Mouse (Mus musculus) C2C12 (cell line): ENCODE data around the gene Slc35c1. TPM values are rescaled to one million over a fixed set of nuclear protein-coding genes. Genes with fewer than 3 reads are reported as not detected.

ENCODE experiments used
- H3K27me3 ChIP-seq: one replicate; pipeline ENCODE4 v1.6.1; 2011; ENCODE audit not compliant: control insufficient read depth, insufficient read depth, insufficient read length
- H3K36me3 ChIP-seq: one replicate; pipeline ENCODE4 v1.6.1; 2011; ENCODE audit not compliant: control insufficient read depth, insufficient read depth
- H3K4me3 ChIP-seq: one replicate; pipeline ENCODE4 v1.5.1; 2011; ENCODE audit warnings: mild to moderate bottlenecking, control low read depth; ENCODE audit not compliant: poor library complexity, insufficient read depth, severe bottlenecking
- H3K79me2 ChIP-seq: one replicate; pipeline ENCODE4 v1.6.1; 2011; ENCODE audit not compliant: control insufficient read depth, insufficient read depth
- H3K79me3 ChIP-seq: one replicate; pipeline ENCODE4 v1.6.1; 2011; ENCODE audit warnings: low read depth, control low read depth
- H3ac ChIP-seq: one replicate; pipeline ENCODE3; 2011; ENCODE audit warnings: low read depth; ENCODE audit not compliant: control insufficient read depth, insufficient read length
- CEBPB ChIP-seq: IDR thresholded peaks from one replicate; pipeline ENCODE4 v1.6.1; 2011; ENCODE audit warnings: low read depth, mild to moderate bottlenecking, control low read depth, moderate library complexity
- CTCF ChIP-seq: IDR thresholded peaks from one replicate; pipeline ENCODE4 v1.5.1; 2011; ENCODE audit not compliant: control insufficient read depth, insufficient read depth, insufficient read length
- FOSL1 ChIP-seq: IDR thresholded peaks from one replicate; pipeline ENCODE4 v1.8.0; 2011; ENCODE audit warnings: mild to moderate bottlenecking, low read length; ENCODE audit not compliant: poor library complexity, insufficient read depth, severe bottlenecking
- MAX ChIP-seq: IDR thresholded peaks from one replicate; pipeline ENCODE4 v1.6.1; 2011; ENCODE audit warnings: mild to moderate bottlenecking, control low read depth
- MYOD1 ChIP-seq: IDR thresholded peaks from one replicate; pipeline ENCODE4 v1.6.1; 2011; ENCODE audit warnings: low read depth; ENCODE audit not compliant: control insufficient read depth, insufficient read length
- MYOG ChIP-seq: IDR thresholded peaks from one replicate; pipeline ENCODE4 v1.6.1; 2011; ENCODE audit not compliant: control insufficient read depth, insufficient read length; ENCODE audit errors: extremely low read depth
- USF1 ChIP-seq: IDR thresholded peaks from one replicate; pipeline ENCODE4 v1.6.1; 2011; ENCODE audit warnings: low read depth, mild to moderate bottlenecking, control low read depth, moderate library complexity
- polyA plus RNA-seq: library from polyadenylated mRNA; unstranded; fragments of >200 nt; fragmentation: generic; extraction: Trizol; gene quantifications from one replicate; pipeline ENCODE4 v1.2.1, GENCODE M21; 2012; ENCODE audit warnings: missing spikeins

Slc35c1 gene
- polyA plus RNA-seq, 1 experiment: 9.6 TPM

- Histone ChIP-seq H3K27me3 (no peaks in the 10 kb centered on the region), H3K79me2 (no peaks in the 10 kb centered on the region), H3K4me3 (no peak overlapping the region), H3K36me3 (peaks cover 31% of the 10 kb centered on the region), H3K79me3 (no peaks in the 10 kb centered on the region), H3ac (no peak overlapping the region)
- TF ChIP-seq MYOG: no peak
- TF ChIP-seq MAX: no peak
These were observed 48.6 kb downstream of the Slc35c1 start for GRCm38 (mm10) chr2:92411705-92412104.

GRCm38 (mm10) chr2:92408309-92409045 lies 51.9 kb downstream of the Slc35c1 start:
- no peak for TF ChIP-seq MAX
- TF ChIP-seq MYOG: no peak
- no peak for TF ChIP-seq USF1
- TF ChIP-seq CTCF: no peak
- no peak for TF ChIP-seq CEBPB
- no peak for TF ChIP-seq MYOD1
- TF ChIP-seq FOSL1: no peak
- Histone ChIP-seq H3K4me3 (no peak overlapping the region), H3K27me3 (no peaks in the 10 kb centered on the region), H3K36me3 (peaks cover 22% of the 10 kb centered on the region), H3ac (no peak overlapping the region), H3K79me3 (no peaks in the 10 kb centered on the region), H3K79me2 (no peaks in the 10 kb centered on the region)

GRCm38 (mm10) chr2:92405687-92406086 lies 54.7 kb downstream of the Slc35c1 start:
- Histone ChIP-seq H3ac (no peak overlapping the region), H3K27me3 (peaks cover 3% of the 10 kb centered on the region), H3K36me3 (peaks cover 12% of the 10 kb centered on the region), H3K4me3 (no peak overlapping the region), H3K79me2 (no peaks in the 10 kb centered on the region), H3K79me3 (no peaks in the 10 kb centered on the region)
- TF ChIP-seq USF1 (no peak), MYOG (no peak), CEBPB (no peak), MYOD1 (no peak), CTCF (no peak), FOSL1 (no peak), MAX (no peak)

GRCm38 (mm10) chr2:92404737-92405136 lies 55.6 kb downstream of the Slc35c1 start:
- H3K36me3 ChIP-seq: peaks cover 6% of the 10 kb centered on the region
- no peak overlapping the region for H3K4me3 ChIP-seq
- no peak overlapping the region for H3ac ChIP-seq
- no peaks in the 10 kb centered on the region for H3K79me3 ChIP-seq
- H3K27me3 ChIP-seq: peaks cover 4% of the 10 kb centered on the region
- TF ChIP-seq MAX: no peak
- no peak for TF ChIP-seq USF1
- TF ChIP-seq FOSL1: no peak
- TF ChIP-seq MYOG: no peak
- TF ChIP-seq CEBPB: no peak
- no peak for TF ChIP-seq CTCF
- no peak for TF ChIP-seq MYOD1
- no peaks in the 10 kb centered on the region for H3K79me2 ChIP-seq

GRCm38 (mm10) chr2:92403776-92404319 lies 56.5 kb downstream of the Slc35c1 start:
- Histone ChIP-seq H3K36me3 (peaks cover 3% of the 10 kb centered on the region), H3K27me3 (peaks cover 8% of the 10 kb centered on the region), H3K79me2 (no peaks in the 10 kb centered on the region), H3ac (no peak overlapping the region), H3K79me3 (no peaks in the 10 kb centered on the region), H3K4me3 (no peak overlapping the region)
- TF ChIP-seq MYOD1 (no peak), CTCF (no peak), FOSL1 (no peak), MYOG (no peak), MAX (no peak), CEBPB (no peak)

Other genes starting within 250 kb of the Slc35c1 start
- 21.0 TPM for gene Pex16, start 85.9 kb downstream of the Slc35c1 start, polyA plus RNA-seq
- 0.13 TPM for gene Large2, start 85.7 kb downstream of the Slc35c1 start, polyA plus RNA-seq
- gene 1700029I15Rik, start 78.0 kb downstream of the Slc35c1 start, polyA plus RNA-seq: 0.73 TPM
- gene Mapk8ip1, start 59.3 kb downstream of the Slc35c1 start, polyA plus RNA-seq: 18.8 TPM
- 2.1 TPM for gene Cry2, start 26.5 kb downstream of the Slc35c1 start, polyA plus RNA-seq
- gene Chst1, start 139.2 kb upstream of the Slc35c1 start, polyA plus RNA-seq: 13.1 TPM